Mouse (Mus musculus) T-helper 1 cell (primary cell): ENCODE results near the gene Fcrlb.

Experiments used
- in situ Hi-C: fragments of 300-600 bp; cut with MboI, MseI; formaldehyde crosslinking; loops from one replicate; pipeline ENCODE4 v1.15.1; 2025; ENCODE audit warnings: high pct_unique_total_duplicates

Gene Fcrlb

GRCm38 (mm10) chr1:170907456-170908191 is 5.1 kb downstream of the Fcrlb start:
- in situ Hi-C loops = no loop called here

- in situ Hi-C loops = no loop called here
Observed at GRCm38 (mm10) chr1:170907111-170907455, 5.7 kb downstream of the Fcrlb start.

- in situ Hi-C loops = no loop called here
Observed at GRCm38 (mm10) chr1:170903485-170903884, 9.3 kb downstream of the Fcrlb start.

- in situ Hi-C loops = no loop called here
Observed at GRCm38 (mm10) chr1:170901536-170902238, 11.1 kb downstream of the Fcrlb start.

- in situ Hi-C loops = no loop called here
Observed at GRCm38 (mm10) chr1:170900799-170901467, 11.8 kb downstream of the Fcrlb start.

GRCm38 (mm10) chr1:170898413-170899075 is 14.2 kb downstream of the Fcrlb start:
- in situ Hi-C loops = loop anchor here (5.0 kb wide), 1 partner anchor 99 kb away; no protein-coding TSS in a partner anchor

- in situ Hi-C loops = loop anchor here (5.0 kb wide), 1 partner anchor 101 kb away; no protein-coding TSS in a partner anchor
Observed at GRCm38 (mm10) chr1:170896651-170897281, 16.0 kb downstream of the Fcrlb start.

GRCm38 (mm10) chr1:170894603-170895602 is 17.8 kb downstream of the Fcrlb start:
- in situ Hi-C loops = loop anchor here (5.0 kb wide), 1 partner anchor 102 kb away; no protein-coding TSS in a partner anchor

GRCm38 (mm10) chr1:170892279-170892678 is 20.5 kb downstream of the Fcrlb start:
- in situ Hi-C loops = no loop called here

- in situ Hi-C loops = no loop called here
Observed at GRCm38 (mm10) chr1:170891646-170892045, 21.1 kb downstream of the Fcrlb start.

- in situ Hi-C loops = no loop called here
Observed at GRCm38 (mm10) chr1:170889310-170889709, 23.4 kb downstream of the Fcrlb start.

GRCm38 (mm10) chr1:170886044-170886458 is 26.7 kb downstream of the Fcrlb start:
- in situ Hi-C loops = no loop called here

- in situ Hi-C loops = no loop called here
Observed at GRCm38 (mm10) chr1:170884978-170885561, 27.7 kb downstream of the Fcrlb start, which contains the start of the genes Gm26620 and Dusp12. Gene Gm26620, plus strand, starts transcription at chr1:170885065. Gene Dusp12, minus strand, starts transcription at chr1:170885540.

GRCm38 (mm10) chr1:170884390-170884789 is 28.4 kb downstream of the Fcrlb start:
- in situ Hi-C loops = no loop called here

- in situ Hi-C loops = no loop called here
Observed at GRCm38 (mm10) chr1:170882915-170883485, 29.7 kb downstream of the Fcrlb start.

GRCm38 (mm10) chr1:170876906-170877305 is 35.8 kb downstream of the Fcrlb start:
- in situ Hi-C loops = no loop called here

- in situ Hi-C loops = no loop called here
Observed at GRCm38 (mm10) chr1:170875676-170876075, 37.1 kb downstream of the Fcrlb start.

- in situ Hi-C loops = no loop called here
Observed at GRCm38 (mm10) chr1:170871961-170872360, 40.8 kb downstream of the Fcrlb start.

GRCm38 (mm10) chr1:170871402-170871801 is 41.3 kb downstream of the Fcrlb start:
- in situ Hi-C loops = no loop called here
